Mouse (Mus musculus): Measurements from ENCODE around the gene Pum2.

Gene Pum2

DNA sequence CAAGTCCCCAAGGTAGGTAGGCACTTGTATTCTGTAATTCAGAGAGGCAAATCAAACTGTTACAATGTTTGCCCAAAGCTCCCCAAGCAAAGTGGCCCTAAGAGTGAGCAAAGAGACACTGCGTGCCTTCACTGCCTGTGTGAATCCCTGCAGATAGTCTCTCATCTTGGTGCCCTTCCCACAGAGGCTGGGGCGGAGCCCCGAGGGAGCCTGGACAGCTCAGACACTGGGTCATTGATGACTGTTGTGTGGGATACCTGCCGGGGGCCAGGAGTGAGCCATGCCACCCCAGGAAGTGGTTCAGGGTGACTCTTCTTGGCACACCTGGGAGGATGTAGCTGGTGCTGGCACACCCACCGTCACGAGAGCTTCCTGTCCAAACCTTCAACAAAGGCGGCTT lies 87.1 kb downstream of the Pum2 start:
- DNase-seq (ENCODE audit: low spot score), result peak; percentile 7

DNA sequence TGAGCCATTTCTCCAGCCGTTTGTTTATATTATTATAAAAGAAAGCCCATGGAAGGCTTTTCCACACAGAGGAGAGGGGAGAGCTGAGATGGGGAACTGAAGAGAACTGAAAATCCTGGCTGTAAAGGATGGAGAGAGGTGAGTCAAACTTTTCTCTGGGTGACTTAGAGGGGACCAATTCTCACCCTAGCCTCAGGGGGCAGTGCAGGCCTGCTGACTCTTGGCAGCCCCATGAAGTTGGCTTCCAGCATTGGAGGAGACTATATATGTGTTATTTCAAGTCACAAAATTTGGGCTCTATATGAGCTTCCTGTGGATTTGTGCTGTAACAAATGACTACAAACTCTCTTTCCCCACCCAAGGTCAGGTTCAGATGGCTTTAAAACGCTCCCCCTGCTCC lies 88.7 kb downstream of the Pum2 start:
- DNase-seq (ENCODE audit: low spot score), result no peak

DNA sequence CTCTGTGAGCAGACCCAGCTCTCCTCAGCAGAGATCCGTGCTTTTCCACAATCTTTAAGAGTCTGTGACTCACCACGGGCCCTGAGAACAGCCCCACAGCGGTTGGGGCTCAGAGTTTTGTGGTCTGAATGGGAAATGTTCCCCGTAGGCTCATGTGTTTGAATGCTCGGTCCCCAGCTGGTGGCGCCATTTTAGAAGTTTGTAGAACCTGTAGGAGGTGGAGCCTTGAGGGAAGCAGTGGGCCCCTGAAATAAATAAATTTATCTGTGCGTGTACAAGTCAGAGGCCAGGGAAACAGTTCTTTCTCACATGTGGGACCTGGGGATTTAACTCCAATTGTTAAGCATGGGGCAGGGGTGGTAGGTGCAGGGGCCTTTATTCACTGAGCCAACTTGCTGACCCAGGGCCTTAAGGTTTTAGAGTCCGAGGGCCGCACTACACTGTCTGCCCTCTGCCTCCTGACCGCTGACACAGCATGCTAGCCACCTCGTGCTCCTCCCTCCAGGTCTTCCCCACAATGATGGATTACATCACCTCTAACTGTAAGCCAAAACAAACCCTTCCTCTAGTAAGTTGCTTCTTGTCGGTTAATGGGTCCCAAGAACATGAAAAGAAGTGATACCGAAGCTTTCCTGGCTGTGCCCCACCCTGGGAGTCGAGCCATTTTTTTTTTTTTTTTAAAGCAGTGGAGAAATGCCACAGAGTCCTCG lies 90.4 kb downstream of the Pum2 start:
- no peak for DNase-seq (ENCODE audit: low spot score)

DNA sequence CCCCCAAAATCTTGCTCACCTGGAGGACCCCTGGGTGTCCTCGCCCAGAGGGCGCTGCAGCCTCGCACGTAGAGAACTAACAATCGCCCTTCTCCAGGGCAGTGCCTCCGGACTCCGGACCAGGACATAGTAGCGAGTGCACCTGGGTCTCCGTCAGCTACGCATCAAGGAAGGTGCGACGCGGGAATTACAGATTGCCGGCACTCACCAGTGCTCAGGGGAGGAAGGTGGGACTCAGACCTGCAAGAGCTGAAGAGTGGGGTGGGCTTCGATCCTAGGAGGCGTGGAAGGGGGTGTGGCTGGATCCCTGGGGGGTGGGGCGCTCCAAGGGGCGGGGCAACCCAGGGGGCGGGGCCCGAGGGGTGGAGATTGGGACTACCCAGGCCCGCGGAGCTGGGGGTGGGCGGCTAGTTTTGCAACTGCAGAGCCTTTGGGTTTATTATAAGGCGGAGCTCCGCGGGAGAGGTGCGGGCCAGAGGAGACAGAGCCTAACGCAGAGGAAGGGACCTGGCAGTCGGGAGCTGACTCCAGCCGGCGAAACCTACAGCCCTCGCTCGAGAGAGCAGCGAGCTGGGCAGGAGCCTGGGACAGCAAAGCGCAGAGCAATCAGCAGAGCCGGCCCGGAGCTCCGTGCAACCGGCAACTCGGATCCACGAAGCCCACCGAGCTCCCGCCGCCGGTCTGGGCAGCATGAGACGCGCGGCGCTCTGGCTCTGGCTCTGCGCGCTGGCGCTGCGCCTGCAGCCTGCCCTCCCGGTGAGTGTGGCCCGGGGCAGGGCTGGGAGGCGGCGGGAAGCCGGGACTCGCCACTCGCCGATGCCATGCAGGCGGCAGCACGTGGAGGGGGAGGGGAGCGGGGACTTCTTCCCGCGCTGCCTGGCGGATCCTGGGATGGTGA lies 97.3 kb downstream of the Pum2 start, which contains the start of gene Sdc1:
Gene Sdc1, plus strand, starts transcription at position 378 of the 898 bp plus-strand sequence.
- peak; percentile 83 for DNase-seq (ENCODE audit: low spot score)

DNA sequence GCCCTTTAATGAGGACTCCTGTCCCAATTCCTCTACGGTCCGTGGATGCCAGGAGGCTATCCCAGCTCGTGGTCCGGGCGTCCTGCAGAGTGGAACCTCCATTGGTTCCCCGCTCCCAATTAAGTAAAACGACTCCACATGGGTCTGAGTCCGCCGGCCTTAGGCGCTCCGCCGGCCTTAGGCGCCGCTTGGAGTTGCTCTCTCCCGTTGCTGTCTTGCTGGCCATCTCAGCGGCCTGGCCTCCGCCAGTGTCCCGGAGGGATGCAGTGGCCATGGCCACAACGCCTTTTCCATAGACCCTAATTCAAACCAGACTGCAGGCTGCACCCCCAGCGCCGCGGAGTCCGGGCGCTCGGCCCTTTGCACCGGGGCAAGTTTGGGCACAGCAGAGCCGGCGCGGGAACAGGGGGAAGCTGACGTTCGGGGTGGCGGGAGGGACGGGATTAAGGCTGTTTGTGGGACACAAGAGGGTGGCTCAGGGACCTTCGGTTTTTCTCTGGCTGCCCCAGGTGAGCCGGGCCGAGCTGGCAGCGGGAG lies 98.0 kb downstream of the Pum2 start:
- no peak for DNase-seq (ENCODE audit: low spot score)

DNA sequence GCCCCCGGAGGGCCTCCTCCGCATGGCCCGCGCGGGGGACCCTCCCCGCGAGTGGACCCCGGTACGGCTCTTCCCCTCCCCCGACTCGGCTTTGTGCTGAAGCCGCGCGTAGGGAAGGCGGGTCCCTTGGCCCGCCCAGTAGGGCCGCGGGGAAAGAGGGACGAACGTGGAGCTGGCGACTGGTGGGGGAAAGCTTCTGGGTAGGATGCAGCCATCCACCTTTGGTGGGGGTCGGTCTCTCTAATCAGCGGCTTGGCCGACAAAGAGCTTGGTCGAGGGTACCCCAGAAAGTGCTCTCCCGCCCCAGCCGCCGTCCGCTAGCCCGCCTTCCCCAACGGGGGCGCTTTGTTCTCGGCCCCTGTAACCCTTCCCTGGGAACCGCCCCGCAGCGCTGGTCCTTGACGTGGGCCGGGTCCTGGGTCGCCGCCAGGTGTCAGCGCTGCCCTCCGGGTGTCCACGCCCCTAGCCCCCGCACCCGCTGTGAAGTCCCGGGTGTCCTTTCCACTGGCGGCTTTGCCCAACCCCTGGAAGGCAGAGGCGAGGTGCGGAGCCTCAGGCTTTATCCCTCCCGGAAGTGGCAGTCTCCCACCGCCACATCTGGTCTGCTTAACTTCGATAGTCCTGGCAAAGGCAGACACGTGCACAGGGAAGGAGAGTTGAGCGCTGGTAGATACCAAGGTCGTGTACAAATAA lies 98.7 kb downstream of the Pum2 start:
- peak; percentile 54 for DNase-seq (ENCODE audit: low spot score)

DNA sequence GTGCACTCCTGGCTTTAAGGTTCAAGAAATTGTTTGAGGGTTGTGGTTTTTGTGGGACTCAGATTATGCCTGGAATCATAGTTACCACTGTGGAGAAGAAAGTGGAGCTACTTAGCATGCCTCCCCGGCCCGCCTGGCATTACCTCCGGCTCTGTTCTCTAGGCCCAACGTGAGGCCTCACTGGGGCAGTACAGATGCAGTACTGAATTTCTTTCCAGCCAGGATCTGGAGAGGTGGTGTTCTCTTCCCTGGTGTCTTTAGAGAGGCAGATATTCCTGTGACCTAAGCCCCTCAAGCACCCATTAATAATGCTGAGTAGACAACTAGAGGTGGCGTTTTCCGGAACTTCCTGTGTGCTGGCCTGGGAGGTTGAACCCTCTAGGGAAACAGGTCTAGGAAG lies 99.4 kb downstream of the Pum2 start:
- no peak for DNase-seq (ENCODE audit: low spot score)

DNA sequence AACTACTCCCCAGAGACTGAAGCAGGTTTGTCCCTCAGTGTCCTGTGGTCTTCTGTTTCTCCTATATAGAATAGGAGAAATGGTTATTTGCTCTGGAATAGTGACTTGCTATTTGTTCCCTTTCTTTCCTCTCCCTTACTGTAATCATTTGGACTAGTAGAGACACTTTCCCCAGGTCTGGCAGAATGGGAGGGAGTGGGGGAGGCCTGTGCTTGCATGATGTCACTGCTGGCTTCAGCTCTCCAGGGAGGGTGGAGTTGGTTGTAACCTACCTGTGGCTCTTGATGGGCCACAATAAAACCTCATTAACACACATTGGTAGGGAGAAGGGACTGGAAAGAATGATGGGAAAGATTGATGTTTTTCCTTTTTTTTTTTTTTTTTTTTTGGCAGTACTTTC lies 100.2 kb downstream of the Pum2 start:
- no peak for DNase-seq (ENCODE audit: low spot score)

DNA sequence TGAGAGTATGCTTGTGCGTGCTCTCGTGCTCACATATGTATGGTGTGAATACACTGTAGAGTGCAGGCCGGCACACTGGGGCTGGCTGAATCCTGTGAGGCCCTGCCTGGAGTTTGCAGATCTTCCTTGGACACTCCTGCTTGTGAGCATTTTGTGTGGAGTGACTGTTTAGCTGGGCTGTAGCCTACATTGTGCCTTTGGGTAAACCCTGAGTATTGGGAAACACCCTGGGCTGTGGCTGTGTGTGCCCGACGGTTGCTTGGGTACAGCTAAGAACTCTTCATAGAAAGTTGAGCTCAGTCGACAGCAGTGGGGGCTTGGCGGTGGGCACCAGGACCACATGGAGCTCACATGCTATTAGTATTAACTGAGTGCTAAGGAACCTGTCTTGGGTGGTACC lies 102.3 kb downstream of the Pum2 start:
- no peak for DNase-seq (ENCODE audit: low spot score)

DNA sequence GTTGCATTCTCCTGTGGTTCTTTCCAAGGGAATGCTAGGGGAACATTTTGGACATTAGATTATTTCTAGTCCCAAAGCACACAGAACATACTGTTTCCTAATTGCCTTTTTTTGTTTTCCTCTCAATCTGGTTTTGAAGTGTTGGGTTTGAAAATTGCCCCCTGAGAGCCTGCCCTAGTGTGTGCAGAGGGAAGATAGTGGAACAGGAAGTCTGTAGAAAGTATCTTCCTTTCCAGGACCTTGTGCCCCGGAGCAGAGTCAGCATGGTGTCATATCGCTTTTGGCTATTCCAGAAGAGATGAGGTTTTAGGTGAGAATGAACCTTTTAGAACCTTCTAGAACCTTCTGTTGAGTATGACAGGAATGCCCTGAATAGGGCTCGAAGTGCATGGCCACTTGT lies 102.8 kb downstream of the Pum2 start:
- DNase-seq (ENCODE audit: low spot score), result no peak

DNA sequence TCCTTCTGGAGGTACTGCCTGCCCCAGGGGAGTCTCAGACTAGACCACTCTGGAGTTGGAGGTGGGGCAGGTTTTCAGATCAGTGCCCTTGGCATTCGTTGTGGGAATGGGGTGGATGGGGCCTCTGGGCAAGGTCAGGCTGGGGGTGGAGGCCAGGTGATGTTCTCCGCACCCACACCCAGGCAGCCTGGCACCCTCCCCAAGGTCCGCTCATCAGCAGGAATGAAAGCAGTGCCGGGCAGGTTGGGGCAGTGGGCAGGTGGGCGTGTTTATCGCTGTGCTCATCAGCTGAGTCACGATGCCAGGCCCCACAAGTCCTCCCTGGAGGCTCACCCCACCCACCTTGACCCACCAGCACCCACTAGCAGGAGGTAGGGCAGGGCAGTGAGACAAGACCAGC lies 104.2 kb downstream of the Pum2 start:
- no peak for DNase-seq (ENCODE audit: low spot score)

DNA sequence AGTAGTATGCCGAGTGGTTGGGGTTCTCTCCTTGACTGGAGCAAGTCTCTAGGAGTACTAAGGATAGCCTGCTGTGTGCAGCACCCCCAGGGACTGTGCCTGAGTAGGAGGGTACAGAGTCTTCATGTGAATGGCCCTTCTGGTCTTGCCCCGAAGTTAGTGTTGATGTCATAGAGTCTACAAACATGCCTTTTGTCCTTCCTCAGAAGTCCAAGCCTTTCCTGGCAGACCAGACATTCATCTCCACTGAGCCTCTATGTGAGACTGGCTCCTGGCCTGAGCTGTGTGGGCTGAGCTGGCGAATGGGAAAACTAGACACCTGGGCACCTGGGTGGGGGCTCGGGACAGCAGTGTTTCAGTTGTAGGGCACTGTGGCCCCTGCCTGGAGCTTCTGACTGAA lies 105.9 kb downstream of the Pum2 start:
- no peak for DNase-seq (ENCODE audit: low spot score)

DNA sequence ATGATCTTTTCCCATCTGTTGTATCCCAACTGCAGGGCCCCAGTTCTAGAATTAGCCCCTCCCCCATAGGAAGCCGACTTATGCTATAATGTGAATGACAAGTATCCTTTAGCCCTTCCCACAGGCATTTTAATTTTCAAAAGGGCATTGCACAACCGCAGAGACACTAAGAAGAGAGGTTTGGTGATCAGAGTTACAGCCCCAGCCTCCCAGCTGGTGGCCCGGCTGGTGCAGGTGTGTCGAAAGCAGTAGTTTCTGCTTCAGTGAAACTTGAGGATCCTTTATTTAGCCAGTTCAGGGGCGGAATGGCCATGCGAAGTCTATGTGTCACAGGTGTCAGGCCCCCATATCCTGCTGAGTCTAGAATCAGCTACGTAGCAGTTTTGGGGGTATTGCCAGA lies 107.2 kb downstream of the Pum2 start:
- no peak for DNase-seq (ENCODE audit: low spot score)

DNA sequence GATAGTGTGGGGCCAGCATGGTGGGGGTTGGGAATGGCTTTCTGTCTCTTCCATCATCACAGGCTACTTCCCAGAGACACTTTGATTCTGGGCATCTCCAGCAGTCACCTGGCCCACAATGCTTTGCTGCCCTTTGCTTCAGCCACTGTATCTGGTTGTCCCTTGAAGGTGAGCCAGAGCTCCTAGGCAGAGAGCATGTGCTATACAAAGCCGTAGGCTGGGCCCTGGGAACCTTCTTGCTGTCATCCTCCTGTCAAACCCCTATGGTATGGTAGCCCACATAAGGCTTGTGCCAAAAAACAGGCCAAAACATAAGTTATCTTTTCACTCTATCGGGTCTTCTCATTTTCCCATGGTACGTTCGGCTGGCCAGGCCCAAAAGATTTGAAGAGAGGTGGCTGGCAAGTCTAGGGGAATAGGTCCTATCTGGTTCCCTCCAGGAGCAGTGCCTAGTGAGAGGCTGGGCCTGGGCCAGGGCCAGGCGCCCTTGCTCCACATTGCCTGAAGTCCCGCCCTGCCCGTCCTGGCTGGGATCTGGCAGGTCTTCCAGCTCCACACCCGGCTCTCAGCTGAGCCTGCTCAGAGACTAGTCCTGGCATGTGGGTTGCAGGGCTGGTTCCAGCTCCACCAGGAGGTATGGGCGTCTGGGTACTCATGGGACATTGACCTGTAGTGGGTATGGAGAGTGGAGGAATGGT lies 107.9 kb downstream of the Pum2 start:
- DNase-seq (ENCODE audit: low spot score), result peak; percentile 28

DNA sequence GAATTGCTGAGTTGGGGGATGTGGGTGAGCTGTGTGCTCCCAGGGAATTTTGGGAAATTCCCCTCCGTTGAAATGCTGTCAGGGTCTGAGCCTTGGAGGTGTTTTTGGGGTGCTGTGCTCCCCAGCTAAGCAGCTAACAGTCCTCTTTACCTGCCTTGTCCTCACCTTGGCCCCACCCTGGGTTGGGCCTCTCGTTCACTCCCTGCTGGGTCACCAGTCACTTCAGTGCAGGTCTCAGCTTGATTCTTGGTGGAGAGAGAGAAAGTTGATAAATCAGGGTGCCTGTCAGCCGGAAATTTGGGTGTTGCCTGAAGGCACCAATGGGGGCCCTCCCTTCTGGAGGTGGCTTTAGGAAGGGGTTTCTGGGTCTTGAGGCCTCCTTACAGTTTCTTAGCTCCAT lies 108.6 kb downstream of the Pum2 start:
- no peak for DNase-seq (ENCODE audit: low spot score)

DNA sequence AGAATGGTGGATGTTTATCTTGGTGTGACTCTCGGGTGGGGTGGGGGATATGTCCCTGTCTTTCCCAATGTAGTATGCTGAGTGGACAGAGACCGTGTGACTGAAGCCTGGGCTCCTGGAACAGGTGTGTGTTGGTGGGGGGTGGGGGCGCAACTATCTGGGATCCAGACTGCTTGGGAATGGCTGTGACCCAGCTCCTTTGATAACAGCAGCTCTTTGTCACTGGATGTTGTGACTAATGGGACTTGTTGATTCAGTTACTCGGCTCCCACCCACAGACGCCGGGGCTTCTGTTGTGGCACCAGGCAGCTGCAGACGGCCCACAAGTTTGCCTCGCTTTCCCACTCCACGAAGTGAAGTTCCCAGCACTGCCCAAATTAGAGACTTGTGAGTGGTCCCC lies 110.3 kb downstream of the Pum2 start:
- no peak for DNase-seq (ENCODE audit: low spot score)

DNA sequence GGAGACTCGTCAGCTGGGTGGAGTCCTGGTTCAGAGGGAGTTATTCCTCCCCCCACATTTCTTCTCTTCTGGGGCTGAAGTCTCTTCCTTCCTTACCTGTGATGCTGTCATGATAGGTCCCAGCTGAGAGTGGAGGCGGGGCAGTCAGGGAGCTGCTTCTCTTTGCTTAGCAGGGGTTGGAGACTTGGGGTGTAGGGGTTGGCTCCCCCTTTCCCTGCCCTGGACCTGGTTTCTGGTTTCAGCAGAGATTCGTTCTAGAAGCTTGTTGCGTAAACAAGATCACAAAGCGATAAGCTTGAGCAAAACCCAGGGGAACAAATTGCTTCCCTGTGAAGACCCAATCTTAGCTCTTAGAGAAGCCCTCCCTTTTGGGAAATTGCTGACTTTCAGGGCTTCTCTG lies 112.5 kb downstream of the Pum2 start:
- no peak for DNase-seq (ENCODE audit: low spot score)

DNA sequence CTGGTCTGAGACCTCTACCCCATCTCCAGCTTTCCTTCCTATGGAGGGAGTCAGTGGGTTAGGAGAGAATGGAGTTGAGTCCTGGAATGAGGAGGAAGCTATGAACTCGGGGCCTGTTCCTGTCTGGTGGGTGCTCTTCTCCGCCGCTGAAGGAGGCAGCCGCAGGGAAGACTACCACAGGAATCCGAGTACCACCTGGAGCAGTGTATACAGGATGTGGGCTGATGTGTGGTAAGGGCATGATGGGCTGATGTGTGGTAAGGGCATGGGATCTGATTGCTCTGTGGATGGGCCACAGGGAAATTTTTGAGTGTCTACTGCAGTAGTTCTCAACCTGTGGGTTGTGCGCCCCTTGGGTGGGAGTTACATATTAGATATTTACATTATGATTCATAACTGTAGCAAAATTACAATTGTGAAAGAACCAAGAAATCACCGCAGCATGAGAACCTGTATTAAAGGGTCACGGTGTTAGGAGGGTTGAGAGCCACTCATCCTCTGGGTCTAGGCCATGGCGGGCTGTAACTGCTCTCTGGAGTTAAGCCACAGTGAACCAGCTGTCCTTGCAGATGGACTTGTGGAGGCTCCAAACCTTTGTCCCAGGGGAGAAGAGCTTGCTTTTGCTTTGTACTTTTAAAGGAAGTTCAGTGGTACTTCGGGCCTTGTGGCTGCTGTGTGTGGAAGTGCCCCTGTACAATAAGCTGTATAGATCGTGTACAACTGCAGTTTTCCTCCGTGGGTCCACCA lies 113.2 kb downstream of the Pum2 start:
- no peak for DNase-seq (ENCODE audit: low spot score)

DNA sequence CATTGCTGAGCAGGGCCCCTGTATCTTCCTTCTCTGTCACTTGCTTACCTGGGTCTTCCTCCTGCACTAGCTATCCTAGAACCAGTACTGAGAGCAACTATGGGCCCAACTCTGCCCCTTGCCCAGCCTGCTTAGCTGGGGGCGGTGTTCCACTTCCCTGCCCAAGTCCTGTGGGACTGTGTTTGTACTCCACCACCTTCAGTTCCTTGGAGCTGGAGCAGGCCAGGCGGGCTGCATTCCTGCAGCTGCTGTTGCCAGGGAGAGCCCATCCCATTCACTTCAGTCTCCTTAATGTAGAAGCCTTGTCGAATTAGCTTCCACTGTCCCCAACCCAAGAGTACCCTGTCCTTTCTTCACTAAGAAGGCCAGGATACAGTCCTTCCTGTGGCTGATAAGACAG lies 114.5 kb downstream of the Pum2 start:
- no peak for DNase-seq (ENCODE audit: low spot score)

DNA sequence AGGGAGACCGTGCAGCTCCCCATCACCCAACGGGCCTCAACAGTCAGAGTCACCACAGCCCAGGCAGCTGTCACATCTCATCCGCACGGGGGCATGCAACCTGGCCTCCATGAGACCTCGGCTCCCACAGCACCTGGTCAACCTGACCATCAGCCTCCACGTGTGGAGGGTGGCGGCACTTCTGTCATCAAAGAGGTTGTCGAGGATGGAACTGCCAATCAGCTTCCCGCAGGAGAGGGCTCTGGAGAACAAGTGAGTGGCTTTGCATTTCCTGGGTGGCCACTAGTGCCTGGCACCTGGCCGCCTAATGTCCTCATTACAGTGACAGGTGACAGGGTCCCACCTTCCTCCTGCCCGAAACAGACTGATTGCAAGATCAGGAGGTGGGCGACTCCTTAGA lies 116.7 kb downstream of the Pum2 start:
- no peak for DNase-seq (ENCODE audit: low spot score)

DNA sequence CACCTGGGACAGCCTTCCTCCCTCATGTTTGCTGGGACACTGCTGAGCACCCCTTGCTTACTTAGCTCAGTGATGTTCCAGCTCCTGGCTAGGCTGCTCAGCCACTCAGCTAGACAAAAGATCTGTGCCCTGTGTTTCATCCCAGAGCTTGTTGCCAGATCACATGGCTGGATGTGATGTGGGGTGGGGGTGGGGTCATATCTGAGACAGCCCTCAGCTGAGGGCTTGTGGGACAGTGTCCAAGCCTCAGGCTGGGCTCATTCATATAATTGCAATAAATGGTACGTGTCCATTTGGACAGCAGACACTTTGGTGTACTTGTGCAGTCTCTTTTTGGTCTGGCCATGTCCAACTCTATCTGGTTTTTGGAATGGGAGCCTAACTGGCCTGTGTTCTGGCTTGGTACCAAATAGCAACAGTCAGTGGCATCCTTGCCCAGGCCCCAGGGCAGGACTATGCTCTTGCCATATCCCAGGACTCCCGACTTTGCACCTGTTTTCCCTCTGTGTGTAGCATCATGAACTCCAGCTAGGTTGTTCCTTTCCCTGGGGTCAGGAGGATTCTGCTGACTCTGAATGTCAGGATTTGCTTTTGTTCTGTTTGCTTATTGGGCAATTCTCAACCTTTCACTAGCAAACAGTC lies 119.6 kb downstream of the Pum2 start:
- no peak for DNase-seq (ENCODE audit: low spot score)
